Mouse (Mus musculus): Measurements from ENCODE around the gene E2f8.

The E2f8 gene

GRCm38 (mm10) chr7:48888751-48889150 is 7.4 kb upstream of the E2f8 start:
- no peak for DNase-seq

GRCm38 (mm10) chr7:48887973-48888372 is 6.6 kb upstream of the E2f8 start:
- DNase-seq, result no peak

DNA sequence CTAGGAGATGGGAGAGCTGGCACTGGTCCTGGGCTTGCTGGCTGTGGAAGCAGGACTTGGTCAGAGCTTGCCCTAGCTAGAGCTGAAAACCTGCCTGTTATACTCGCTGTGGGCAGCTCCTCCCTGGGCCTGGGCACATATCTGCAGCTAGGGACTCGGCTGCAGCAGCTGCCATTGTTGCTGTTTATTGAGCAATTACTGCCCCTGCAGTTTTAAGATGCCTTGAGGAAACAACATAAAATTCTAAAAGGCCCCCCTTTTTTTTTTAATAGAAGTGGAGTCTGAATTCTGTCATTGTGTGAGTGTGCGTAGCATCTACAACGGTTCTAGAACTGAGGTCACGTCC is 2.8 kb upstream of the E2f8 start:
- DNase-seq, result no peak

DNA sequence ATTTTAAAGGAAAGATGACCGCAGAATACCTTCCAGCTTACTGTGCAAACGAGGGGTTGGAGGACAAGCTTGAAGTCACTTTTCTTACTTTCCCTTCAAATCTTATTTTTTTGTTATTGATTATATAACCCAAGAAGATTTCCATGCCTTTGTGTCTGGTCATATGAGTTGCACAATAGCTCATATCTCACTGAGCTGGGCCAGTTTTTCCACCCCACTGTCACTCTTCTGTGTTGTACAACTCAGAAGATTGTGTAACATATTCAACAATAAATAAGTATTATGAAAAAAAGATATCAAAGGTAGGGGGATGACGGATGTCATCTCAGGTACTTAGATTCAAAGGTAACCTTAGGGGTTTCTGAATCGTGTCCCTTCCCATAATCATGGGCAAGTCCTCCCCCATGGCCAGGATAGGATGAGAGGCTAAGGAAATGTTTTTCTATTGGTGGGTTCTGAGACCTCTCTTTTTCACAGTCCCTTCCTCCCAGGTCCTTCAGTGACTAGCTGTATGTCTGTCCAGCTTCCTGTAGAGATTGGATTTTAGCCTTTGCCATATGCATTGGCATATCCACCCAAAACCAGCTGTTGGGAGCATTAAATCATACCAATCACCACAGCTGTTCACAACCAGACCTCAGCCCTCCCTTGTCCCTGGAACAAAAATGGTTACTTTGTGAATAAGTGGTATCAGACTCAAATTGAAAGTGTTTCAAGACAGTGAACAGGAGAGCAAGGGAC is 2.3 kb upstream of the E2f8 start:
- no peak for DNase-seq

- no peak for DNase-seq
These were observed 694 bp upstream of the E2f8 start for GRCm38 (mm10) chr7:48881971-48882609.

DNA sequence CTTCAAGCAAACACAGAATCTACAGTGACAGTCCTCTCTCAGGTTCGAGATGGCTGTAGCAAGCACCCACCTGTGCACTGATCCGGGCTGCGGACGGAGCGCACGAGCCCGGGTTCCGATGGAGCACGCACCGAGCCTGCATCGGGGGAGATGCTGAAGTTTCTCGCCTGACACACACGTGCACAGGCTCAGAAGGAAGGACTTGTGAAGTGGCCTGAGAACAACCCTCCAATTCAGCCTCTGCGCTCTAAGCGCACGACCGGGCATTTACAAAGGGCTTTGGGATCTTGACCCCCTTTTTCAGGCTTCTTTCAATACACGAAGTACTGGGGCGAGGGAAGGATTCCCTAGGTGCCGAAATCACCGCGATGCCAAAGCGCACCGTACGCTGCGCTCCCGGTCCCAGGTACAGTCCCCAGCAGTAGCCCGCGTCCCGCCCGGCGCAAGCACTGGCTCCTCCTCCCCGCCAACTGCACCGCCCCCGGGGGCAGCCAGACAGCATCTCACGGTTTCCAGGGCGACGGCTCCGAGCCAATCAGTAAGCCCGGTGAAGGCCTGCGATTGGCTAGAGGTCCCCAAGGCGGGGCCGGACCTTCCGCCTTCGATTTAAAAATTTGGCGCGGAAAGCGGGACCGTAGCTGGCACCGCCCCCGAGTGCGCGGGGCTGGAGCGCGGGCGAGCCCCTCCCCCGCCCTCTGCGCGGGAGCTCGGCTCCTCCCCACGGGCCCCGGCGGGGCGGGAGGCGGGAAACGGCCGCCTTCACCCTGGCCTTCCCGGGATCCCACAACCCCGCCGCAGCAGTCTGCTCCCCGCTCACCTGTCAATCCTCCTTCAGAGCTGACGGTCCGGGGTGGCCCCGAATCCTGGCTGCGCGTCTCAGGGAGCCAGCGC is 560 bp downstream of the E2f8 start:
- DNase-seq, result peak; percentile 89

DNA sequence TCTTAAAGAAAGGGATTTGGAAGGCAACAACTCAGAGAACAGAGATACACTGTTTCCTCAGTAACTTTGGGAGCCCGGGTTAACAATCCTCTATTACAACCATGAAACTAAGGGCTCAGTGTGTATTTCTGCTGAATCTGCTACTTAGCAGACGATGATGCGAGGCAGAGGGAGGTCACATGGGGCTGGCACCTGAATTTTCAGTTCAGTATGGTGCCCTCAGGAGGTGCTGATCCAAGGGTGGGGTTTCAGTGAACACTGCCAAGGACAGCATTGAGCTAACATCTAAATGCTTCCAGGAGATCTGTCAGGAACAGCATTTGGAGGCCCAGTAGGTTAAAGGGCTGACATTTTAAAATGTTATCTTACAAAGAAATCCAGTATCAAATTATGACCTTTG is 1.8 kb downstream of the E2f8 start:
- no peak for DNase-seq

DNA sequence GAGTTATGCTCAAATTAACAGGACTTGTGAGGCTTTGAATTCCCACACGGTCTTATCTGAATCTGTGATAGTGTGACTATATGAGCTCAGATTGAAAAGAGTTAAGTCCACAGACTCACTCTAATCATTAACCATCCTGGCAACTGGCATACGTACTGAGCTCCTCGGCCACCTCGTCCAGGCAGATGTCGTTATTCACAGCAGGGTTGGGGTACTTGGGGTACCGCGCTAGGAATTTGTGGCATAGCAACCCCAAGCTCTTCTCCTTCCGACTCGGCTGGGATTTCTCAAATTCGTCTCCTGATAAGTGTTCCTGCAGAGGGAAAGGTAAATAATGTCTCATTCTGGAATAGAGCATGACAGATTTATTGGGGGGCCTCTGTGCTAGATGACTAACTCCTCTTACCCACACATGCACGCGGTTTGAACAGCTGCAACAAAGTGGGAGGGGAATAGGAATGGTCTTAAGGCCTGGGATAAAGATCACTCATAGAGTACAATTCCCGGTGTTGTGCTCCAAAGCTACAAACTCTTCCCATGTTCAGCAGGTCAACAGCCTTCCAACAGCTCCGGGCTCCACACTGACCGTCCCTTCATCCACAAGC is 3.5 kb downstream of the E2f8 start:
- DNase-seq, result no peak

- DNase-seq, result peak; percentile 73
These were observed 4.9 kb downstream of the E2f8 start for GRCm38 (mm10) chr7:48876526-48876925.

- no peak for DNase-seq
These were observed 6.3 kb downstream of the E2f8 start for GRCm38 (mm10) chr7:48875096-48875495.

DNA sequence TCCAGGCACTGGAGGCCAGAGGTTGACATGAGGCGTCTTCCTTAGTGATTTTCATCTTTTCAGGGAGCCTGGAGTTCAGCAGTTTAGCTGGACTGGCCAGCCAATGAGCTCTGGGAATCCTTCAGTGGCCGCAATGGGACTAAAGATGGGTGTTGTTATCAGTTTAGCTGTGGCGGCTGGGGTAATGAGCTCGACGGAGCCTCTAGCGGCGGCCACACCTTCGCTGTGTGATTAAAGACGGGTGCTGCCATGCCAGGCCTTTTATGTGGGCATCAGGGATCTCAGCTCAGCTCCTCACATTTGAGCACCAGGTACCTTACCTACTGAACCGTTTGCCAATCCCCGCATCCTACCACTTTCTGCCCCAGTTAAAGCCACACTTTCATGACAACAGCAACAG is 10.1 kb downstream of the E2f8 start:
- no peak for DNase-seq

DNA sequence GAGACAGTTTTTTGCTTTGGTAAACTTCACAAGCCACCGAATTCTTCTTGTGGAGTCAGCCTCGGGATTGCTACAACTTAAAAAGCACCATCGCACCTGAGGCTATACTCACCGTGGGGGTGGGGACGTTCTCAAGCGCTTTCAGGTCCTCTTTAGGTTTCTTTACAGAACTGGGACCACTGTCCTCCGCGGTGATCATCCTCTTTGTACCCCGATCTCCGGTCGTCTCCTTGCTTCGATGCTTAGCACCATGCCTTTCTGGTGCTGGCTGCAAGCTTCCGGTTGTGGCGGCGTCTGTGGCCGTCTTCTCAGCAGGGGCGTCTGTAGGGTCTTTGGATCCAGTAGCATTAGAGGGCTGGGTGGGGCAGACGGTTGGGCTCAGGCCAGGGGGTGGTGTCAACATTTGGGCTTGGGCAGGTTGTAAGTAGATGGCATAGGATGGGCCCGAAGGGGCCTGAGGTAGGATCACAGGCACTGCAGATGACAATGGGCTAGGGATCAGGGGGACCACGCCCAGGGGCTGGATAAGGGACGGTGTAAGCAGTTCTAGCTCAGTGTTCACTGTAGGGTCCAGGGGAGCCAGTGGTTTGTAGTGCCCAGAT is 10.7 kb downstream of the E2f8 start:
- no peak for DNase-seq

DNA sequence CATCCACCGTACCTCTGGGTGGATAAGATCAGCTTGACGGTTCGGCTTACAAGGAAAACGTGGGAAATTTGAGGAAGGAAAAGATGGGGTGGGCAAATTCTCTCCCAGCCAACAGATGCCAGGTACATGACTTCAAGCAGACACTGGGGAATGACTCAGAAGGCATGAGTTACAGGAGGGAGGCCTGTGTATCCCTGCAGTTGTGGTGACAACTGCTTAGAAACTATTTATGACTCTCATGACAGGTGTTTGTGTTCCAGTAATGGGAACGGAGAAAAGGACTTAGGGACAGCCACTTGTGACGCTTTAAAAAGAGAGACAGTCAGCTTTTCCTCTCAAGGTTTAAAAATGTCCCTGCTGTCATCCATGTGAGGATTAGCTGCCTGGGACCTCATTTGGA is 11.3 kb downstream of the E2f8 start:
- no peak for DNase-seq

- no peak for DNase-seq
These were observed 13.8 kb downstream of the E2f8 start for GRCm38 (mm10) chr7:48867576-48867975.

DNA sequence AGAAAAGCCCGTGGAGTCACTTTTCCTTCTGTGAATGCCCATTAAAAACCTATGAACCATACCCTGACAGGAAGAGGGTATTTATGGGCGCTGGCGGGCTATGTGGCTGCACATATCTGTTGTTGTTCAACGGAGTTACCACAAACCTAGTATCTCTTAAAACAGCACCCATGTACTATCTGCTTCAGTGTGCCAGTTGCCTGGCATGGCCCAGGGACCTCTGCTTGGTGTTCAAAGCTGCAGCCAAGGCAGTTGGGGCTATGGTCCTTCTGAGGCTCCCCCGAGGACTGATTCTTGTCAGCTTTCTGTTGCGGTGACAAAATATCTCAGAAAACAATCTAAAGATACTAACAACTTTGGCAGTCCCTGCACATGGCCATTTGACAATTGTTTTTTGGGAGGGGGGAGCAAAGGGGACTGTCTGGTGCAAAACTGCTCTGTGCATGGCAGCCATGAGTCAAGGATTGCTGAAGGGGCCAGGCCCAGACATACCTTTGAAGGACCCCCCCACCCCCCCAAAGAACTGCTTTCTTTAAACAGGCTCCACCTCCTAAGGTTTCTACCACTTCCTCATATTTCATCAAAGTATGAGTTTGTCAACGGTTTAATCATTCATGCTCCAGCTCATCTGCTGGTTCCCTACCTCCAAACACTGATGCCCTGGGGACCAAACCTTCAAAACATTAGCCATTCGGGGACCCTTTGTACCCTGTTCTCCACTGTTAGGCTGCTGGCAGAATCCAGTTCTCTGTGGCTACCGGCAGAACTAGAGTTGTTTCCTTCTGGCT is 16.5 kb downstream of the E2f8 start:
- no peak for DNase-seq

DNA sequence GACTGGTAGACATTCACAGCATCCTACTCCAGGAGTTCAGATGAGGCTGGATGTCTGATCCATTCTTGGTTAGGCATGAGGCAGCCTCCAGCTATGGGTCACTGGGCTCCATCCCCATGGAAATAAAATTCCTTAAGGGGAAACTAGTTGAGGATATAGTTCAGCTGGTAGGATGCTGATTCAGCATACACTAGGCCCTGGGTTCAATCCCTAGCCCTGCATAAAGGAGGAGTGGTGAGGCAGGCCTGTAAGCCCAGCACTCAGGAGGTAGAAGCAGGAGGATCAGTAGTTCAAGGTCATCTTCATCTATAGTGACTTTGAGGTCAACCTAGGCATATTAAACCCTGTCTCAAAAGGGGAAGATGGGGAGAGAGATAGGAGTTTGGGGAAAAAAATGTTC is 17.2 kb downstream of the E2f8 start:
- no peak for DNase-seq

DNA sequence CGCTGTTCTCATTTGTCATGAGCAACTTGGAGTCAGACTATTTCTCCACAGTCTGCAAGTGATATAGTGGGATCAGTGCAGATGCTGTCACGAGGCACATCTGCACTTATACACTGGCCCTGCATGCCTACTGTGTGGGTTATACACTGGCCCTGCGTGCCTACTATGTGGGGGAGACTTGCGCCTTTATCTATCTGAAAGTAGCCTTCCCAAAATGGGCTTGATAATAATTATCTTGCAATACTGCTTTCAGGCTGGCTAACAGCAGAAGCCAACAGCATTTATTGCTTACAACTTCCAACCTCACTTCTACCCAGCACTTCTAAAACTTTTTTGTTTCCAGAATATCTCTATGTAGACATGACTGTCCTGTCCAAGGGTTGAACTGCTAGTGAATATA is 19.6 kb downstream of the E2f8 start:
- DNase-seq, result no peak

DNA sequence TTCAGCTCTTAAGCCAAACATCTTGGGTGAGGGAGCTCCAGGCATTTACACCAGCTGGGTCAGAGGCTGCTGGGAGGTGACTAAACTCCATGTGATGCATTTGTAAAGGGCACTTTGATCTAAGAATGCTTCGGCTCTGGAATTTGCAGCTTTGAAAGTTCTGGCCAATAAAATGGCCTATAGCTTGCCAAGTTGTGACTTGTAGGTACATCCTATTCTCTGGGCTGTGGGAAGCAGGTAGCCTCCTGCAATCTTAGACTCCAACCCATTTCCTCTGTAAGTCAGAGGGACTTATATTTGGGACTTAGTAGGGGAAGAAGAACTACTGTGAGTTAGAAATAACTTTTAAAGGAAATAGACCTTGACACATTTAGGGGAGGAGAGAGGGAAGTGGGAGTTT is 20.4 kb downstream of the E2f8 start:
- no peak for DNase-seq

DNA sequence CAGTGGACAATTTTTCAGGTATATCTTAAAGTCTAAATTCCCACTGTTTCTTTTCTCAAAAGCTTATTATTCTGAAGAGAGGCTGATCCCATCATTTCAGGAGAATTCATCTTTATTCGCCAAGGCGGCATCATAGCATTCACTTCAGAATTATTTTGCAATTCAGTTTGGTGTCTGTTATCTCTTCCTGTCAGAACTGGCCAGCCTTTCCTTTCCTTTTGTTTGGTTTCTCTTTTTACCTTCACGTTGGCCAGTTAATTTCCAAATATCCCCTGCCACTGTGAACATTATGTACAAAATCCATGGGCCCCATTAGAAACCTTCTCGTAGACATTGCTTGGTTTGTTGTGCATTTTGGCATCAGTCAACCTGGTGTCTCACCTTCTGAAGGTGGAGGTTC is 22.0 kb downstream of the E2f8 start:
- no peak for DNase-seq

- no peak for DNase-seq
These were observed 23.1 kb downstream of the E2f8 start for GRCm38 (mm10) chr7:48858257-48858656.

- no peak for DNase-seq
These were observed 25.9 kb downstream of the E2f8 start for GRCm38 (mm10) chr7:48855461-48855860.

- DNase-seq, result no peak
These were observed 27.9 kb downstream of the E2f8 start for GRCm38 (mm10) chr7:48853496-48853895.
